Mouse (Mus musculus) MEL-GATA-1-ER (cell line): ENCODE measurements around the gene Tdg.

Experiments used
- DNase-seq: peaks from one replicate; pipeline ENCODE4 v3.0.0-alpha.2; 2012; ENCODE audit warnings: low read depth; ENCODE audit errors: extremely low read depth

Tdg gene

DNA sequence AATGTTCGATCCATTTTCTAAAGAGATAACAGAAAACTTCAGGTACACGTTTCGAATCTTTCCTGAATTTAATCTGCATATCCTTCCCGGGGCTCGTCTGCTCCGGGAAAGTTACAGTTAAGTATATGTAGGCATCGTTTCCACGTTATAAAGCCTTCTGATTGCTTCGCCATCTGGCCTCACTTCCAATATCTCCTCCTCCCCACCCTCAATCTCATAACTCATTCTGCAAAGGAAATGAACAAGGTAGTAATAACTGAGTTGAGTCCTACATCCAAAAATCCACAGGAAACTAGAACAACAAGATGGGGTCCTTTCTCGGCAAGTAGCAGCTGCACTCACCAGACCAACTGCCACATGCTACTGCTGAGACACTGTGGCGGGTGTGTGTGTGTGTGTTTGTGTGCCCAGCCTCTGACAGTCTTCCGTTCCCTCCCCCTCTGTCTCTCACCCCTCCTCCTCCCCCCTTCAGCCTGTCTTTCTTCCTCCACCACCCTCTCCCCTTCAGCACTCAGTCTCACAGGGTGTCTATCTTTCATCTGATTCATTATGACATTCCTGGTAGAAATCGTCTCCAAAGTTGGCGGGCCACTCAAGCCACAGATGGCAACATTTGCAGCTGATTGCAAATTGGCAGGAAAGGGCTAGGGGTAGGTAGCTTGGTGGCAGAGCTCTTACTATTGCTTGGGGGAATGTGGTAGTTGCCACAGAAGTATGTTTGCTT, 32.8 kb downstream of the Tdg start:
- no peak for DNase-seq

DNA sequence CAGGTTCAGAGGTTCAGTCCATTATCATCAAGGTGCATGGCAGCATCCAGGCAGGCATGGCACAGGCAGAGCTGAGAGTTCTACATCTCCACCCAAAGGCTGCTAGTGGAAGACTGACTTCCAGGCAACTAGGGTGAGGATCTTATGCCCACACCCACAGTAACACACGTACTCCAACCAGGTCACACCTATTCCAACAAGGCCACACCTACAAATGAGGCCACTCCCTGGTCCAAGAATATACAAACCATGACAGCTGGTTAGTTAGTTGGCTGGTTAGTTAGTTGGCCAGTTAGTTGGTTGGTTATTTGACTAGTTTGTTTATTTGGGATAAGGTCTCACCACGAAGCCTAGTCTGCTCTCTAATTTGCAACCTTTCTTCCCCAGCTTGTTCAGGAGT, 33.7 kb downstream of the Tdg start:
- no peak for DNase-seq

DNA sequence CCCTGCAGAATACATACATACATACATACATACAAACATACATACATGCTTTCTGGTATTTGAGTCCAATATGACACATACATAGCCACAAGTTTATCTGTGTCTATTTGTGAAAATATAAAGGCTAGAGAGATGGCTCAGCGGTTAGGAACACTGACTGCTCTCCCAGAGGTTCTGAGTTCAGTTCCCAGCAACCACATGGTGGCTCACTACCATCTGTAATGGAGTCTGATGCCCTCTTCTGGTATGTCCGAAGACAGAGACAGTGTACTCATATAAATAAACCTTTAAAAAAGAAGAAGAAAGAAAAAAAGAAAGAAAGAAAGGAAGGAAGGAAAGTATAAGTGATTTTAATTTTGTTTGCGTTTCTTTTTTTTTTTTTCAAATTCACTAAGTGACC, 36.3 kb downstream of the Tdg start:
- no peak for DNase-seq

DNA sequence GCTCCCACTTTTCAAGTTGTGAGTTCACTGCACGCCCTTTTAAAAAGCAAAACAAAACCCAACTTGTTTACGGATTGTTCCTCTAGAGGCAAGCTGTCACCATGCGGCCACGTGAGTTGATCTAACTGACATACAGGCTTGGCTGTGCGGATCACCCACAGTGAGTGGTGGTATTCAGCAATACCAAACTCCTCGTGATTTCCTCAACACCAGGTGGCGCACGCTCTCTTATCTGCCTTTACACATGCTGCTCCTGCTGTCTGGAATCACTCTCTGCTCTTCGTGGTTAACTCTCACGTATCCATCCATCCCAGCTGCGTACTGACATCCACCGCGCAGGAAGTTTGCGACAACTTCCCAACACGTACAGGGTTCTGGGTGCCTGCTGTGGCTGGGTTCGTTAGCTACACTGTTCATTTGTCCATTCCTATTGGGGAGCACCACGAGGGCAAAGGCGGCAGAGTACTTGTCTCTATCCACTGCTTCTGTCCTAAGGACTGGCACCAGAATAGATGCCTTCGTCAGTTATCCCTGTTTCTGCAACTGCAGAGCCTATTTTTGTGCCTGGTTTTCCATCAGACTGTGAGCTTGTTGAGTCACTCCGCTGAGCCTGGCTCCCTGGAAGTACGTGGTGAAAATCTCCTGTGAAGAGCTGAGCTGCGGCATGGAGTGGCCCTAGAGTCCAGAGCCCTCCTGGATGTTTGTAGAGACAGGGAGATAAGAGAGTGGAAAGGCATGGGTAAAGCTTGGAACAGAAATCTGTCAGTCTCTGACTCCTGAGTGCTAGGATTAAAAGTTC, 37.0 kb downstream of the Tdg start:
- DNase-seq: peak; percentile 80

DNA sequence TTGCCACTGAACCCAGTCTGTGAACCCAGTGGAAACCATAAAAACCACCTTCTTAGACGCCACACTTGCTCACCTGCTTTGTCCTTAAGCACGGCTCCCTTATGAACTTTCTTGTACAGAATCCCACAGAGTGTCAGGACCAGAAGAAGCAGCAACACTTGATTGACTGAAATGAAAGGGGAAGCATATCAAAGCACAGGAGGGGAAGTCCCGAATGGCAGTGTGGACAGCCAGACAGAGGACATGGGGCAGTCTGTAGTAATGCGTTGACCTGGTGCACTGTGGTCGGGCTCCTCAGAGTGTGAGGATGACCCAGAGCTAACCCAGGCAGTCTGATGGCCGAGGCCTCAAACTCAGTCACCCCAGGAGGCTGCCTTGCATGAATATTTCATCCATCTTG, 40.6 kb downstream of the Tdg start:
- DNase-seq: no peak

DNA sequence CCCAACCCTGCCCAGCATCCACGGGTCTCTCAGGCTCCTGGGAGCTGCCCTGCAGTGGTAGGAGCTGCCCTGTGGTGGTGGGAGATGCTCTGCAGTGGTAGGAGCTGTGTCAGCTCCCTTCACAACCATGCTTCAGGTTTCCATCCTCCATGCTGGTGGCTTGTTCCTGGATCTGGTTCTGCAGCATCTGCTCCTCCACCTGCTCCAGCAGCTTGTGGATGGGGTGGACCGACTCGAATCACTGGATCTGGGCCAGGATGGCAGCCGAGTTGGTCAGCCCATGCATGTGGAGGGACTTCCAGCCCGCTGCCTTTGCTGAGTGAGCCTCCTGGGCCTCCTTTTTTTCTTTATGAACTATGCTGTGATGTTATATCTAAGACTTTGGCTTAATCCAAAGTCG, 47.3 kb downstream of the Tdg start:
- no peak for DNase-seq

DNA sequence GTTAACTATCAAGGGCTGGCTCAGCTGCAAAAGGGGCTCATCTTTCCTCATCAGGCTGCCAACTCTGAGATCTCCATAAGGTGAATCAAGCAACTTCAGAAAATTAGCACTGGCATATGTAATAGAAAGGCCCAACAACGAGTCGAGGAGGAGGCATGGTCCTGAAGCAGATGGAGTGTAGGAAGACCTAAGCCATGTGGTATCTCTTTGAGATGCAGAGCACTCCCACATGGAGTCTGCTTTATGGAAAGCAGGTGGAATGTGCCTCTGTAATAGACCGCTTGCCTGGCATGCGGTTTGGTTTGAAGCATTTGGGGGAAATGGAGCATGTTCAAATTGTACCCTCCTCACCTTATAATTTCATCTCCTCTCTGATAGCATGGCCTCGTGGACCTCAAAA, 51.1 kb downstream of the Tdg start:
- DNase-seq: no peak

DNA sequence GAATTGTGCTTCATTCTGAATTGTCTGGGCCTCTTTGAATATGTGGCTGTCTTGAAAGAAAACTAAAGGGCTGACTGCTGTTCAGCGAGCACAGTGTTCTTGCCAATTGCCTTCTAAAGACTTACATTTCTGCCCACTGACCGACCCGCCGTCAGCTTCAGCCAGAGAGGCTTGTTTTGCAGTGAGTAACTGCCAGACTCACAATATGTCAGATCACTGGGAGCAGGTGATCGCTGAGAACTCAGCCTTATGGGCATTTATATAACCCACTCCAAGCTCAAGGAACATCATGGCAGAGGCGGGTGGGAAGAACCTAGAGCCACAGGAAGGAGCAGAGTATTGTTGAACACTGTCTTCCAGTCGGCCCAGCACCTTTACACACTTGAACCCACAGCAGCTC, 52.0 kb downstream of the Tdg start:
- no peak for DNase-seq

DNA sequence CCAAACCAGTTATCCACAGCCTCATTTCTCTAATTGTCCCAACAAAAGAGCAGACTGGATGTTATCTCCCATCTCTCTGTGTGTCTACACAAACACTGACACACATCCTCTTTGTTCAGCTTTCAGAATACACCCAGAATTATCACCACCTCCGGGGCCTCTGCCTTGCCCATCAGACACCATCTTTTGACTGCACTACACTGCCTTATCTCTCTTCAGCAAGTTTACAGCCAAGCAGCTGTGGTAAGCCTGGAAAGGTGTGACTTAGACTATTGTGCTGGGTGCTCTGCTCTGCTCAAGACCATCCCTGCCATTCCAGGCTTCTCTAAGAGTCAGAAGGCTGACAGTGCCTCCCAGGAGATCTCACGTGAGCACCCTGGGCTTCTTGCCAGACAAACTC, 55.8 kb downstream of the Tdg start:
- no peak for DNase-seq

DNA sequence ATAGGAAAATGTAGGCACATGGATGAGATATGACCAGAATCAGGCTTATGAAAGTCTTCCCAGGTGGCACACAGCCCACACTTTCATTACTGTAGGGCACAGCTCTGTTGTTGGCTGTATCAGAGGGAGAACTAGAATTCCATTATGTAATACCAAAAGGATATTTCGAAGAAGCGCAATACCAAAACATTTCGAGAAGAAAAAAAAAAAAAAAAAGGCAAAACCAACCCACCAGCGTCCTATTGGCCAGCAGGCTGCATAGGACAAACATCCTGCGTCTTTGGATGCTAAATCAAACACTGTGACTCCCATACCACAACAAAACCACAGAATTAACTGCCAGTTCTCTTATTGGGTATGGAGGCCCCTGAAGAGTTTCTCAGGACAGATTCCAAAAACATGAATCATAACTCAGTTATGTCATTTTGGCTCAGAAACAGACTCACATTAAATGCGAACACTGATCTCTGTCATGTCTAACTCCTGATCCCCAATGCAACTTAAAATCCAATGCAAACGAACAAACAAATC, 60.1 kb downstream of the Tdg start:
- no peak for DNase-seq

DNA sequence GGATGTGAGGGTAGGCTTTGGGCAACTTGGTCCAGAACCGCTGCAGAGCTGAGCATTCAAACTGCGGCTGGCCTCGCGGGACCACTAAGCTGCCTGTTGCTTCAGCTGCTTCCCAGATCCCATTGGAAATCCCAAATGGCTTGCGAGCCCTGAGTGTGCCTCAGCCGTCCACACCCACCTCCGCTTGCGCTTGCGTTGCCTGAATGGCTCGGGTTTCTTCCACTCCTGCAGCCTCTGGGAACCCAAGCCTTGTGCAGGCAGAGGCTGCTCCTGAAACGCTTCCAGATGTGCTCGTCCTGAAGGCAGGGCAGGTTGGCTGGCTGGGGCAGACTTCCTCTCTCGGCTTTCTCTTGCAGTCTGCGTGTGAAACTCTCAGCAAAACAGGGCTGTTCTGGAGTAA, 60.9 kb downstream of the Tdg start, which contains the start of gene Glt8d2:
TSS of gene Glt8d2 (minus strand) at position 157 of the 400 bp plus-strand sequence.
- DNase-seq: no peak

DNA sequence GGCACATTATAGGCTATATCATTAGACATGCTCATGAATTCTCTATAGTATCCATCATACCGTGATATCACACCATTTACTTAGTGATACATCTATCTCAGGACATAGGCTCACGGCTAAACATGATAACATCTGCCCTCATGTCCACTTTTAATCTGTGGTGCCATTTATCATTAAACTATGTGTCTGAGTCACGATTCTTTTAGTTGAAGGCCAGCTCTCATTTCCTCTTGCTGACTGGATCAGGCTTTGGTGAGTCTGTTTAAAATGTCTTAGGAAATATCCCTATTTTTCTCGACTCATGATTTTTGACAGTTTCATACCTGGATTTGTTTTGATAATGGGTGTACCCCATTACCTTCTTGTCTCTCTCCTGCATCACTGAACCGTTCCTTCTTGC, 66.3 kb downstream of the Tdg start, which contains the start of gene Hcfc2:
TSS of gene Hcfc2 (plus strand) at position 205 of the 400 bp plus-strand sequence.
- DNase-seq: no peak

DNA sequence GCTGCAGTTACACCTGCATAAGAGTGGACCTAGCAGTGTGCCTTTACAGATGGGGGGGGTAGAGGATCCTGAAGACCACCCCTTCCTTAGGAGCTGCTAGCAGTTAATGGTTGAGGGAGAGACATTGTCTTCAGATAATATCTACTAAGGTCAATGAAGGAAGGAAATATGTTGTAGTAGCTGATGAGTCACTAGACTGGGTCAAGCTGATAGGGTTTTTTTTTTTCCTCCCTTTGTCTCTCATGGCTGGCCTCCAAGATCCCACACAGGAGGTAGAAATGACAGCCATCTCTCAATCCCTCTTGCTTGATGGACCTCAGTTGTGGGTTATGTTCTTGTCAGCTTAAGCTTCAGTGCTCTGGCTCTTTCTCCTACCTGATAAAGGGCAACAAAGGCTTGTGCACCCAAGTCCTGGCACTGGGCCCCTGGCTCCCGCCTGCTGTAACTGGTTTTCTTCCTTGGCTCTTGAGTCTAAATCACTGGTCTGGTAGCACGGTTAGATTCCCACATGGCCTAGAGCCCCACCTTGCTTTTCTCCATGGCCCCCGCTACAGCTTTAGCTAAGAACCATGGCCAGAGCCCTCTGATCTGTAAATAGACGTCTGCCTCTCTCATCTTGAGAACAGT, 66.9 kb downstream of the Tdg start:
- peak; percentile 57 for DNase-seq

DNA sequence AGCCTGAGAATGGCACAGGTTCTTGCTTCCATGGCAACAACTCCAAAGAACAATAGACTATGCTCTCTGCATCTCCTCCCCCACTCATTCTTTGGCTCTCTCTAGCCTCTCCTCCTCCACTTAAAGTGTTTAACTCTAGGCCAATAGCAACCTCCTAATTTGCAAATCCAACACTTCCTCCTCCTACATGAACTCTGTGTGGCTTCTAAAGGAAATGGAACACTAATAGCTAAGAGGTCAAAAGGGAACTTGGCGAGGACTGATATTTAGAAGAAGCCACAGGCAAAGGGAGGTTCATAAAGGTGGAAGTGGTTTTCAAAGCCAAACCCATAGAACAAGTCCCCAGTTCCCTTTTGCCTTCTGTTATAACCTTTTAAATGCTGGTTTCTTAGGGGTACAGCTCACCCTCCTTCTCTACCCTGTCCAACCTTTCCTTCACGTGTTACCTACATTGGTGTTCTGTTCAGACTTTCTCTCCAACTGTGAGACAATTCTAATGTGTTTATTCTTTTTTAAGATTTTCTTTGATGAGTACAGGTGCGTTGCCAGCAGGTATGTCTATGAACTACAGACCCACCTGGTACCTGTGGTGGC, 67.8 kb downstream of the Tdg start:
- DNase-seq: peak; percentile 99

DNA sequence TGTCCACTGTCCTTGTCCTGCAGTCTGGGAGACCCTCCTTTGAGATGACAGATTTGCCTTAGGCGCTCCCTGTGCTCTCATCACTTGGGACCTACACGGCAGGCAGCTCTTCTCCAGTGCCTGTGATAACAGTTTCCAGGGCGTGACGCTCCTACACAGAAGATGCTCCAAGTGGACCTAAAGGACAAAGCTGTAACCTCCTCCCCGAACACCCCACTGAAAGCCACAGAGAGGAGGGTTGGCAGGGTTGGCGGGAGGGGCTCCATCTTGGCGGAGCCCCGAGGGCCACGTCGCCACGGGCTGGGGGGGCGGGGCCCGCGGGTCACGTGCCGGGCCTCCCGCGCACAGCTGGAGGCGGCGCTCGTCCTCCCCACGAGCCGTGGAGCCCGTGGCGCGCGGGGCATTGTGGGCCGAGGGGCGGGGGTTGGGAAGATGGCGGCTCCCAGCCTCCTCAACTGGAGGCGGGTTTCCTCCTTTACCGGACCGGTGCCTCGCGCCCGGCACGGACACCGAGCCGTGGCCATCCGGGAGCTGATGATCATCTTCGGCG, 69.2 kb downstream of the Tdg start:
- peak; percentile 49 for DNase-seq

DNA sequence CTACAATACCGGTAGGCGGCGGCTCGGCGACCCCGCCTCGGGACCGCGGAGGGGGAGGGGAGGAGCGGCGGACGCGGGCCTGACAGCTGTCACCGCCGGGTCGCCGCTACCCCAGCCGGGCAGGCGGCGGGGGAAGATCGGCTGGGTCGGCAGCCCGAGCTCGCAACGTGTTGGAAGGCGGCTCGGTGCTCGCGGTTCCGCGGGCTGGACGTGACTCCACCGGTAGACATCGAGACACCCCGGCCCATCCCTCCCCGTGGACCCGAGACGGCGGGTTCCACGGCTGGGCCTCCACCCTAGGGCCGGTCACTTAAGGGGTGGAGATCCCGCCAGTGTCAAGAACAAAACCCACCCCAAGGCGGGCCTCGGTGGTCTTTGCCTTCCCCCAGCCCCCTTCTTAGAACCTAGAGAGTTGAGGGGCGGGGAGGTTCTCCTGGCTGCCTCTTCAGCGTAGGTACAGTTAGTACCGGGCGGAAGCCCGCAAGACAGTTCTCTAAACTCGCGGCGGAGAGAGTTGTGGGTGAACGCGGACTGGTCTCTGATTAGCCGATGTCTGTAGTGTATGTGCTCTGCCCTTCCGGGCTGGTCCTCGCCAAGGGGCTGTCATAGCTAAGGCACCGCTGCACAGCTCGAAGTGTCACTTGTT, 69.8 kb downstream of the Tdg start:
- DNase-seq: peak; percentile 80
